Mouse (Mus musculus) ZHBTc4 (cell line): ENCODE data around the gene Mad2l1bp.
A peak's percentile ranks its signal among the peaks of the same experiment; 100 is the strongest.

ENCODE experiments used
- DNase-seq: peaks from one replicate; pipeline ENCODE4 v3.0.0-alpha.2; 2011; ENCODE audit warnings: low read depth, low spot score

Gene Mad2l1bp

DNA sequence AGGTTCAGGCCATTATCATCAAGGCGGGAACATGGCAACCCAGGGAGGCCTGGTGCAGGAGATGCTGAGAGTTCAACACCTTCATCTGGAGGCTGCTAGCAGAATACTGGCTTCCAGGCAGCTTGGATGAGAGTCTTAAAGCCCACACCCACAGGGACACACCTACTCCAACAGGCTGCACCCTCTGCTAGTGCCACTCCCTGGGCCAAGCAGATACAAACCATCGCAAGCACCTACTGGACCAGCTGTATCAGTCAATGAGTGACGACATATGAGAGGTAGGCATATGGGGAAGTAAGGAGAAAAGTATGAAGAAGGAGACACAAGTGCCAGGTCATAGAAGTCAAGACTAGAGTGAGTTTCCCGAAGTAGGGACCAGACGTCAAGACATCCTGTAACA is 3.3 kb upstream of the Mad2l1bp start:
- DNase-seq = no peak

DNA sequence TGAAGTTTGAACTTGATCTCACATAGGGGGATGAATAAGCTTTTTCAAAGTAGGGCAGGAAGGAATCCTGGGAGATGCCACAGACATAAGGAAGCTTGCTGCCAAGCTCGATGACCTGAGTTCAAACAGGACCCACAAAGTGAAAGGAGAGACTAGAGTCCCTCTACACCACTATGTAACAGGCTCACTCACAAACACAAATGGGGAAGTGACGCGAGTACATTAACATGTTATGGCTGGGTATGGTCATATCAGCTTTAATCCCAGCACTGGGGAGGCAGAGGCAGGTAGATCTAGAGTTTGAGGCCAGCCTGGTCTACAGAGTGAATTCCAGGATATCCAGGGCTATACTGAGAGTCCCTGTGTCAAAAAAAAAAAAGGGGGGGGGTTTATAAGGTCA is 983 bp upstream of the Mad2l1bp start:
- DNase-seq = no peak

DNA sequence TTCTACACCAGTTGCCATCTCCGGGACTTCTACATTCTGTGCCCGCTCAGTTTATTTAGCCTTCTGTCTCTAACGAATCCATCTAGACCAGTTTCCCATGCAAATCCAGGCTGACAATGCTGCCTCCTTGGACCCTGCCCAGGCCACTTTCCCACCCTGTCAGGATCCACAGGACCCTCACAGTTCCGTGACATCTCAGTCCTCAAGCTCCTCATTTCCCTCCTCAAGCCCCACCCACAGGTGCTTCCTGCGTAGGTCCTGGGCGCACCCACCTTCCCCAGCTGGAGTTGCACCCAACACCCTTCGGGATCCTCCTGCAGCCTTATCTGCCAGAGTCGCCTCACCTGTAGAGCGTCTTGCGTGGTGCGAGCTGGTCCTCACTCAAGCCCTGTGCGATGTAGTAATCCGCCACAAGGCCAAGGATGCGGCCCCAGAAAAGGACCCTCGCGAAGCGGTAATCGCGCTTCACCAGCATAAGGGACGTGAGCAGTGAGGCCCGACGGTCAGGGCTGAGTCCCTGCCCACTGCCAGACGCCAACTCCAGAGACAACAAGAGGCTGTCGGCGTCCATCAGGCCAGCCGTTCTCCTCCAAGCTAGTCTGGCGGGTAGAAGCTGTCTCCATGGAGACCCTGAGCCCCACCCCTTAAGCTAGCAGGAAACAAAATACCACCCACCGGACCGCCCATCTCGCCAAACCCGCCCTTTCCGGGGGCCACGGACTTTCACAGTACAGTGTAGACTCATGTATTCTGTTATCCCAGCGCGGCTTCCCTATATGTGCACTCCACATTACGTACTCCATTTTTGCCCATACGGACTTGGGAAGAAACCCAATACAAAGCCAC is 9.6 kb downstream of the Mad2l1bp start, which contains the start of gene Rsph9:
TSS of gene Rsph9 (minus strand) at position 639 of the 846 bp plus-strand sequence.
- peak; percentile 87 for DNase-seq

GRCm38 (mm10) chr17:46139872-46140271 is 13.5 kb downstream of the Mad2l1bp start:
- DNase-seq = no peak

- DNase-seq = no peak
These were observed 14.7 kb downstream of the Mad2l1bp start for GRCm38 (mm10) chr17:46138563-46139236.

DNA sequence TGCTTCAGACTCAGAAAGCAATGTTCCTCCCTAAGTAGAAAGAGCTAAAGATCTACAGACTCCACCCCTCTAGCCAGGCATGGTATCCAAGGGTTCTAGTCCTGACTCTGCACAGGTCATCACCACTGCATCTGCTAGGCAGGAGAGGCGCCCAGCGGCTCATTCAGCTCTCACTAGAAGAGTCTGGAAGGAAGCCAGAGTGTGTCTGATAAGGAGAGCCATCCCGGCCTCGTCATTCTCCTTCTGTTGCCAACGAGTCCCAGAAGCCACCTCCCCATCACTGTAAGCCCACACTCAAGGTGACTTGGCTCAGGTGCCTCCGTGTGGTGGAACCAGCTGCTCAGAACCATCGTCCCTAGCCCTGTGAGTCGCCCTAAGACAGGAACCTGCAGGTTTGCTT is 20.5 kb downstream of the Mad2l1bp start:
- no peak for DNase-seq

DNA sequence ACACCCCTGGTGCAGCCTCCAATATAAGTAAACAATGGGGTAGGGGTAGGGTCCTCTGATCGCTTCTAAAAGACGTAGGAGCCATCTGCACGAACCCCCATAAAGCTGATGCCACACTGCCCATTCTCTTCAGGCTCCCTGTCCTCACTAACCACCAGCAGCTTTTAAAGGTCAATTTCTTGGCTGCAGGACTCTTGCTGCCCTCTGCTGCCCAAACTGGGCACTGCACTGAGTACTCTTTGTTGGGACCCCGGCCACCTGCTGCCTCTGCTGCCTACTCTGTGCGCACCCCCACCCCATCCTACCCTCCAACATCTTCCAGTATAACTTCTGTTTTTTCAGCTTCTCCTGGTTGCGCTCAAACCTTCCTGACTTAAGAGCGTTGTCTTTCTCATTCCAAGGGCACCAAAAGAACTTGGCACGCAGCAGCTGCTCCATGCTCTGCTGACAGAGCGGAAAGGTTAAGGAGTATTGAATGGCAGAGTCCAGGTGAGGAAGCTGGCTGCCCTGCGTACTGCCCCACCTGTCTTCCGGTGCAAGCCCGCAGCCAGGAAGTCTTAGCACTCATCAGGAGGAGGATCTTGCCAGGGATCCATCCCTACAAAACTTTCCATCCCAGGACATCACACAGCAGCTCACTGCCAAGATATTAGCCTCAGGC is 21.2 kb downstream of the Mad2l1bp start:
- DNase-seq = peak; percentile 80

GRCm38 (mm10) chr17:46129741-46130498 is 23.4 kb downstream of the Mad2l1bp start:
- peak; percentile 45 for DNase-seq

DNA sequence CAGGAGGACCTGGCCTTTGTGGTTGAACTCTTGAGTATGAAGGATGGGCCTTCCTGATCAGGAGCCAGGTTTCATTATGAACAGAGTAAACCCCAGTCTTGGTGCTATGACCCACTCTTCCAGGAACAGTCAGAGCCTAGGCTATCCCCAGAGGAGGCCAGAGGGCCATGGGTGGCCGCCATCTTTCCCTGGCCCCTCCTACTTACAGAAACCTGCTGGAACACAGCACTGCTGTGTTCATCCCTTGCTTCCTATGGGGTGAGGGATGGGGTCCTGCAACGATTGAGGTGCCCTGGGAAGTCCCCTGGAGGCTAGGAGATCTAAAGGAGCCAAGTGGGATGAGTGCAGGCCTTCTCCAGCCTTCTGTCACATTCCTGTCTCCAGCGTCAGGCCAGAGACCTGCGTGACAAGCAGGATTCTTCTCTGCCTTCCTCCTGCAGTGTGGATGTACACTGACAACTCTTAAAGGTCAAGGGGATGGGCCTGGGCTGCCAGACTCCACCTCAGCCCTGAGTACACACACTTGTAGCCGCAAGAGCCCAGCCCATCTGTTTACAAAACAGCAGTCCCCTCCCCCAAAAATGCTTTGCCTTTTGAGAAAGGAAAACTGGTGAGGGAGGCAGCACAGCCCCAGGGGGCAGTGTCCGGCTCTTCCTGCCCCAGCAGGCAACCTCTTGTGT is 25.4 kb downstream of the Mad2l1bp start:
- peak; percentile 79 for DNase-seq

DNA sequence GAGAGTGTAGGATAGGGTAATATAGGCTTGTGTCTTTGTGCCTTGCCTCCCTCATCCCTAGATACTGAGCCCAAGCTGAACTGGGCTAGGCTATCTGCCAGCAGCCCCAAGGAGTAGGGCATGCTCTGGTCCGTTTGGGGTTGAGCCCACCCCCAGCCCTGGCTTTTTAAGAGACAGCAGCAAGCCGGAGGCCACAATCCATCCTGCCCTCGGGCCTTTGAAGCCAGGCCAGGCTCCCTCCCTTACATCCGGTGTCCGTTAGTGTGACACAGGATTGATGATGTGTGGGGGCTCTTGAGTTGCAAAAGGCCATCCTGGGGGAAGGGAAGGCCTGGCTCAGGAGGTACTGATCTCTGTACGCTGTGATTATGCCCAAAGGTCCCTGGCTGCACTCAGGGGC is 26.7 kb downstream of the Mad2l1bp start:
- no peak for DNase-seq

- no peak for DNase-seq
These were observed 29.2 kb downstream of the Mad2l1bp start for GRCm38 (mm10) chr17:46123953-46124700.

DNA sequence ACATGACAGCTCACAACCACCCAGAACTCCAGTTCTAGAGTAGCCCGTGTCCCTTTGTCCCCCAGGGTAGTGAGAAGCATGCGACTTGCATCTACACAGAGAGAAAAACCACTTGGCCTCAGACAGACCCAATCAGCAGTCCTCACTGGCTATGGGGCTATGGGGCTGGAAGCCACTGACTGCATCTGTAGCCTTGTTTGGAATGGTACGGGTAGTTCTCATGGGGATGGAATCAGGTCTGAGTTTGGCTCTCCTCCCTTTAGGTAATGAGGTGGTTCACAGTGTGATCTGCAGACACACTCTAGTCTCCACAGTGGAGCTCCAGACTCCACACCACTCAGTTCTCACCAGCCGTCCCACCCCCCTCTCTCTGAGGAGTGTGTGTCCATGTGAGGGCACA is 30.1 kb downstream of the Mad2l1bp start:
- no peak for DNase-seq

GRCm38 (mm10) chr17:46122791-46123190 is 30.6 kb downstream of the Mad2l1bp start:
- DNase-seq = no peak

GRCm38 (mm10) chr17:46119641-46120040 is 33.7 kb downstream of the Mad2l1bp start:
- DNase-seq = no peak

- no peak for DNase-seq
These were observed 34.9 kb downstream of the Mad2l1bp start for GRCm38 (mm10) chr17:46118423-46118850.

GRCm38 (mm10) chr17:46117623-46118422 is 35.5 kb downstream of the Mad2l1bp start:
- DNase-seq = no peak

- no peak for DNase-seq
These were observed 36.5 kb downstream of the Mad2l1bp start for GRCm38 (mm10) chr17:46116881-46117280.

DNA sequence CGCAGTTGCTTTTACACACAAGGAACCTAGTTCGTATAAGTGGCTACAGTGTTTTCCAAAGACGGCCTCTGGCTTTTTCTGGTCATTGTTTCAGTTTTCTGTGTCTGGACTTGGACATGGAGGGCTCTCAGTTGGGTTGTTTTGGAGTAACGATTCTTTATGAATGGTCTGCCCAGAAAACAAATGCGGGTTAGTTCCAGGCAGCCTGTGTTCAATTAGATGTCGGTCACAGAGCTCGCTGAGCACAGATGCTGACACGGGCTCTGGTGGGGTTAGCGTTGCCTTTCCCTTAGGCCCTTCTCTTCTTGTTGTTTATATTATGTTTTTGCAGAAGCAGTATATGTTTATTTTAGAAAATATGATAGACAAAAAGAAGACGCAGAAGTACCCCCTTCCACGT is 37.2 kb downstream of the Mad2l1bp start:
- DNase-seq = no peak

DNA sequence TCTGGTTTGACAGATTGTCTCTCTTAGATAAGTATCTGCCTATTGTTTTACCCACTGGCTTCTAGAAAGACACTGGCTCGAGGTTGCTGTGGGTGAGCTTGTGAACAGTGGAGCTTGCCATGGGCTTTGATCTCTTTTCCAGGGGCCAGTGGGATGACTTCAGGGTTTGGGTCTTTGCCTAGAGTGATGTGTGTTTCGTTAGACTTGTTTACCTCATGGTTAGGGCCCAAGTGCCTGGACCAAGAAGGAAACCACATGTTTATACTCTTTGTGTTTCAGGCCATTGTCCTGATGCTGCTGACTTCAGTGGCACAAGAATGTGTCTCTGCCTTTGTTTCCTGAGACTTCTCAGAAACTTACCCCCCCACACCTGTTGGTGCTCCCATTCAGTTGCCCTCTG is 37.9 kb downstream of the Mad2l1bp start:
- no peak for DNase-seq
